Comparison of ENCODE assay signal across 28 mouse cellular contexts in genomic region chr1:170299496-170299895, GRCm38 (mm10). TPM values are rescaled to one million over a fixed set of nuclear protein-coding genes. Genes with fewer than 3 reads are reported as not detected.
"Had no signal": no experiment of that assay in that cellular context is flagged by ENCODE, and none has a peak within 500 bp of the region (broad histone marks: within the 10 kb centered on the region; RNA-seq: fewer than 3 reads in every experiment).

No protein-coding gene starts in this region.

- H3K4me2 ChIP-seq: liver, embryonic 13.5 days; midbrain, embryonic 13.5 days; neural tube, embryonic 13.5 days; stomach, embryonic 15.5 days had no signal

- H3K36me3 ChIP-seq: liver, embryonic 13.5 days; midbrain, embryonic 10.5 days; midbrain, embryonic 13.5 days; neural tube, embryonic 13.5 days; stomach, embryonic 15.5 days had no signal

- H3K4me1 ChIP-seq: liver, embryonic 13.5 days; neural tube, embryonic 13.5 days; stomach, embryonic 15.5 days had no signal

- H3K27ac ChIP-seq: liver, embryonic 13.5 days; midbrain, embryonic 10.5 days; midbrain, embryonic 13.5 days; neural tube, embryonic 13.5 days; stomach, embryonic 15.5 days had no signal

- DNase-seq: kidney, adult 2 months; kidney, postnatal 4 days; liver, embryonic 13.5 days; lung, adult 2 months; lung, postnatal 14 days; lung, postnatal 4 days; retina, postnatal 1 day; right cerebral cortex, postnatal 25 days; spleen, adult 18-20 months; thymus, postnatal 25 days had no signal

- ATAC-seq: intestine, postnatal 0 days; midbrain, embryonic 13.5 days; midbrain, embryonic 16.5 days had no signal

- H3K9me3 ChIP-seq: liver, embryonic 13.5 days; megakaryocyte, embryonic 14.5 days; midbrain, embryonic 10.5 days; midbrain, embryonic 13.5 days; neural tube, embryonic 13.5 days; stomach, embryonic 15.5 days had no signal

- H3K9ac ChIP-seq: liver, embryonic 13.5 days; midbrain, embryonic 13.5 days; neural tube, embryonic 13.5 days; stomach, embryonic 15.5 days had no signal

- H3K27me3 ChIP-seq: liver, embryonic 13.5 days; midbrain, embryonic 13.5 days; neural tube, embryonic 13.5 days; stomach, embryonic 15.5 days had no signal

- H3K4me3 ChIP-seq: liver, embryonic 13.5 days; megakaryocyte, embryonic 14.5 days; midbrain, embryonic 10.5 days; midbrain, embryonic 13.5 days; myocyte; neural tube, embryonic 13.5 days; stomach, embryonic 15.5 days had no signal

RNA-seq across cellular contexts. Expression of gene Spata46, which starts 9.1 kb away (rescaled TPM):
- total RNA-seq: layer of hippocampus, adult 18-20 months; layer of hippocampus, postnatal 14 days; left cerebral cortex, adult 18-20 months; left cerebral cortex, postnatal 10 days; left cerebral cortex, postnatal 36 days; liver, adult 2 months; monocyte, adult 5-6 weeks; neutrophil, adult 5-6 weeks had no signal
- polyA plus RNA-seq: liver, adult 2 months; lung, adult 2 months; myocyte; thymus, postnatal 0 days had no signal

RNA-seq across cellular contexts. Expression of gene Sh2d1b1, which starts 22.4 kb away (rescaled TPM):
- total RNA-seq: layer of hippocampus, adult 18-20 months; layer of hippocampus, postnatal 14 days; left cerebral cortex, postnatal 10 days; left cerebral cortex, postnatal 36 days; liver, adult 2 months had no signal
- polyA plus RNA-seq: limb, embryonic 11.5 days; liver, adult 2 months; midbrain, embryonic 10.5 days; midbrain, embryonic 13.5 days; midbrain, embryonic 16.5 days; neural tube, embryonic 13.5 days had no signal
